Mouse (Mus musculus): Measurements from ENCODE around the gene Gm14410.
"Not testable (repeated sequence)": the region's sequence is repeated elsewhere in the genome, so short reads cannot be mapped to it uniquely, and the experiment has no call there.

Gene Gm14410

DNA sequence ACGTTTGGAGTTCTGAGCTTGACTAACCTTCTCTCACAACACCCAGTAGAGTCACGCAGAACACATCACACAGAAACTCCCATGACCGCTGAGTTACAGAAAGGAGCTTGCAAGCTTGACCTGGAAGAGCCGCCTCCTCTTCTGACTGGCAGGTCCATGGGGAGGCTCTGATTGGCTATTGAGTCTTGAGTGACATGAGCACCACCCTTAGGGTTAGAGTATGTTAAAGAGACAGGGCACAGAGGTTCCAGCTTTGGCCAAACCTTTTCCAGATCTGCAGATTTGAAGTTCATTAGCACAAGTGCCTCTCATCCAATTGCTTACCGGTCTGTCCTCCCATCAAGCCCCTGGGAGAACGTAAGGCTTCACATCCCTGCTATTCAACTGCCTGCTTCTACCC, at the start of gene Gm14410:
TSS of gene Gm14410 (minus strand) at position 81 of the 400 bp plus-strand sequence.
- DNase-seq, result peak; percentile 62 to 74

DNA sequence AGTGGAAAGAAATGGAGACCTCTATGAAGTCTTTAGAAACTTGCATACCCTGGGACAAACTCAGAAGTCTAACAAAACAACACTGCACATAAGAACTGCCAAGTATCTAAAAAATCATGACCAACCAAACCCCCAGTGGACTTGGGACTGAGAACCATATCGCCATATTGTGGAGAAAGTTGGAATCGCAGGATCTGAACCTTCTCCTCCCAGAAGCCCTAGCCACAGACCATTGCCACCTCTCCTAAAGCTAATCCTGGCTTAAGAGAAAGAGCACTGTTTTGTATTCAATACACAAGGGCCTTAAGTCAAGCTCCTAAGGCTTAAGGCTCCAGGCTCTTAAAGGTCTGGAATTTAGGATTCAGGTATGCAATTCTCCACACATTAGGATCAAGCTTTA, 41.2 kb upstream of the Gm14410 start:
- DNase-seq, result not testable (repeated sequence)

DNA sequence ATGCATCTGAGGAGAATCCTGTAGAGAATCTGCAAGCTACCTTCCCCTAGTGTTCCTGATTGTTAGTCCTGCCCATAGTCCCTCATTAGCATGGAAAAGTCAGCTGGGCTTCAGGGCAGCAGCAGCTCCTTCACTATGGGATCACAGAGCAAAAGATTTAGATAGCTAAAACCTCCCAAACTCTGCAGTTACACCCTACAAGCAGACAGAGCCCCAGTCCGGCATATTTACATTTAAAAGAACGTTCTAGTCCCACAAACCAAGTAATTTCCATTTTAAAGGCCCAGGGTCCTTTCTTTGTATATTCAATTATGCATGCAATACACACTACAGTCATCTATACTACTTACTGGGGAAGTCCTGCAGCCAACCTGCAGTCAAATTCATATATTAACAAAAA, 24.2 kb upstream of the Gm14410 start:
- not testable (repeated sequence) for DNase-seq

DNA sequence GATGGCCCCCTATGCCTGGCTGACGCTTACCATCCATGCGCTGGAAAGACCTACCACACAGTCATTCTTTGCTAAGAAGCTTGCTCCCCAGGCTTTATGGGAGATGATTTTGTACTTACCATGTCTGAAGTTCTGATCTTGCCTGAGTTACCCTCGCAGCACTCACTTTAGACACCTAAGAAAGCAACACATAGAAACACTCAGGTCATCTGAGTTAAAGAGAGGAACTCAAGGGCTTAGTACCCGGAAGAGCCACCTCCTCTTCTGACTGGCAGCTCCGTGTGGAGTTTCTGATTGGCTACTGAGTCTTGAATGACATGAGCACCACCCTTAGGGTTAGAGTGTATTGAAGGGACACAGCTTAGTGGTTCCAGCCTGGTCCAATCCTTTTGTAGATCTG, 33.5 kb downstream of the Gm14410 start:
- not testable (repeated sequence) for DNase-seq
